Mouse (Mus musculus): ENCODE results near the gene Cep128. TPM values are rescaled to one million over a fixed set of nuclear protein-coding genes. Genes with fewer than 3 reads are reported as not detected.

Cep128 gene
- 3.9 and 4.0 TPM in 2 replicates for polyA plus RNA-seq (2015; fragmentation: Nextera tagmentation; extraction: Ambion mirVana)

DNA sequence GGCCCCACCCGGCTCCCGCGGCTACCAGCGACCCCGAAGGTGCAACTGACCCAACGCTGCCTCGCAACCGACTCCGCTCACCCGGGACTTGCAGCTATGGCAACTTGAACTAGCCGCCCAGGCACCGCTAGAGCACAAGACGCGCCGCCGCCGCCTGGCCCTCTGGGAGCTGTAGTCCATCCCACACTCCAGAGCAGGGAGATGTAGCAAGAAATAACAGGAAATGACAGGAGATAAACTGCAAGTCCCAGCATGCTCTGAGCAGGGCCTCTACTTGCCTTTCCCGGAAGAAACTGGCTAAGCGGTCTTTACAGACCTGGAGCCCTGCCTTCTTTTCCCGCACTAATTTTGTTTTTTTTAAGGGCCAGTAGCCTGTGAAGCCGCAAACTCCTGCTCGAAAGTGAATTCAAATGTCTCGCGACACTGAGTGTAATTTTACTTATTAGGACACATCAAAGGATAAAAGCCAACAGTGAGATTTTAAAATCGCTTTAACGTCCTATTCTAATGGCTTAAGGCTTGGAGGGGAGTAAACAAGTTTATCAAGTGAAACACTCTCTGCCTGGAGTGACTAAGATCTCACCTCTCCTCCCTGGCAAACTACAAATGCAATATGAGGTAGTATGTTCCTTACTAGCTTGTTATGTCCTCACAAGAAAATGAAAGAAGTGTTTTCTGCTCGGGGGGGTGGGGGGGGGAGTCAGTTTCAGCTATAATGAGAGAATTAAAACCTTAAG lies at the start of gene Cep128, which contains the start of gene Tshr:
Cep128 (minus strand) TSS at position 129 of the 737 bp plus-strand sequence.
Tshr (plus strand) TSS at position 283 of the 737 bp plus-strand sequence.
- Histone ChIP-seq H3K27me3 (replicated peaks) (no peaks in the 10 kb centered on the region), H3K36me3 (replicated peaks) (no peaks in the 10 kb centered on the region), H3K4me2 (peak within 1 kb of the TSS; percentile 97), H3K9me3 (no peaks in the 10 kb centered on the region), H3K9ac (peak within 1 kb of the TSS; percentile 49), H3K4me1 (peaks cover 5% of the 10 kb centered on the region), H3K4me3 (peak within 1 kb of the TSS; percentile 76), H3K27ac (0 out of 2 replicates have a peak within 1 kb of the TSS, but pooled peaks have one; percentile 21)
- WGBS = 1% methylated on average over 27 of the region's 27 CpGs
- peak; percentile 100 for ATAC-seq (replicated peaks)

DNA sequence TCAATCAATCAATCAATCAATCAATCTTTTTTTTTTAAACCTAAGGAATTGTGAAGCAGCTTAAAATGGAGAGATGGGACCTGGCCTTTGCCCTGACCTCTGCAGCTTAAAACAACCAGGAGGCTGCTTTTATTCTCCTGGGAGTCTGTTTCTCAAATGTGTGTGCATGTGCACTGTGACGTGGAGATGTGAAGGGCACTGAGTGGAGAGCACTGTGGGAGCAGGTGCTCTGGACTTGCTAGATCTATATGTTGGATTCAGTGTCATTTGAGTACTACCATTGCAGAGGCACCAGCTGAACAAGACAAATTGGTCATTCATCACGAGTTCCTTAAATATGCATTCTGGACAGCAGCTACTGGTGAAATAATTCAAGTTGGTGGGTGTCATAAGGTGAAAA lies 42.9 kb upstream of the Cep128 start:
- no peak for ATAC-seq (replicated peaks)
- no peak overlapping the region for H3K9ac ChIP-seq
- H3K36me3 ChIP-seq (replicated peaks) = no peaks in the 10 kb centered on the region
- no peaks in the 10 kb centered on the region for H3K4me1 ChIP-seq
- 58% methylated on average over 2 of the region's 2 CpGs for WGBS
- no peaks in the 10 kb centered on the region for H3K9me3 ChIP-seq
- H3K27me3 ChIP-seq (replicated peaks) = no peaks in the 10 kb centered on the region
- no peak overlapping the region for H3K27ac ChIP-seq
- no peak overlapping the region for H3K4me3 ChIP-seq
- H3K4me2 ChIP-seq = no peak overlapping the region

DNA sequence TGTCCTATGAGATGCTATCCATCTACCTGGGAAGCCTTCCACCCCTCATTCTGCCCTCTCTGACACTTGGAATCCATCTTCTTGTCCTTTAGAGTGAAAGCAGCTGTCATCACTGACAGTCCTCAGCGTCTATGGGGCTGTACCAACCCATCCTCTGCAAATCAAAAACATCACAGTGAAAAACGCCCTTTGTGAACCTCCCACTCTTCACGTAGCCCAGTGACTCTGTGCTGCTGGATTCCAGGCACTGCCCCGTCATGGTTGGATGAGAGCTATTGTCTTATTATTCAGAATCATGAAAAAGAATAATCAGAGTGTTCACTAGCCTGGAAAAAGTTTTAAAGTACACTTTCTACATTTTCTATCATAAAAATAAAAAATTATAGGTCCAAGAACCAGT lies 42.3 kb upstream of the Cep128 start:
- Histone ChIP-seq H3K9ac (no peak overlapping the region), H3K9me3 (no peaks in the 10 kb centered on the region), H3K4me3 (no peak overlapping the region), H3K4me1 (no peaks in the 10 kb centered on the region), H3K27me3 (replicated peaks) (no peaks in the 10 kb centered on the region), H3K27ac (no peak overlapping the region), H3K4me2 (no peak overlapping the region), H3K36me3 (replicated peaks) (no peaks in the 10 kb centered on the region)
- no peak for ATAC-seq (replicated peaks)
- 33% methylated on average over 4 of the region's 4 CpGs for WGBS

DNA sequence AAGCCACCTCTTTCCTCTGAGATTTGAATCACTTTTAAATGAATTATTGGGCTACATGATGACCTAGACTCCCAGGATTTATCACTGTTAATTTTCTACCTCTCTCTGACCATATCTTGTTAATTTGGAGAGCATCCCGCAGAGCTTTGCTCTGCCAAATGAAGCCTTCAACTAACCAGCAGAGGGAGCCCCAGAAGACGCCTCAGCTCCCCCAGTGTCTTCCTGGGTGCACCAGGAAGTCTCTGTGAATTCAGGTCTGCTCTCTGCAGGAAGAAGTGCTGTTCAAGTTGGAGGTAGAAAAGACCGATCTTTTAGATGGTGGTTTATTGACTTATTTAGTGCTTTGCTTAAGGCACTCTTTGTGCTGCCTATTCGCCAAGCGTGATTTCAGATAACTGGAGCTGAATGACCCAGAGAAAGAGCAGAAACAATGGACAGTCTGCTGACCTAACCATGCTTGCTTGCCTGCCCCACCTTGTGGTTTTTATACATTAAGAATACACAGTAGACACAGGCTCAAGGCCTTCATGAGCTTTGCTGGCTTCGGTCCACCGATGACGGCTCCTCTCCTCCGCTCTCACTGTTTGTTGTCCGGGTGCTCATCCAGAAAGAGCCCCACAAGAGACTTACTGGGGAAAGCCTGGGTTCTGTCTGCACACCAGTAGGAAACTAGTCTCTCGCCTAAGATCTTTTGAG lies 39.1 kb upstream of the Cep128 start:
- Histone ChIP-seq H3K9me3 (no peaks in the 10 kb centered on the region), H3K27me3 (replicated peaks) (no peaks in the 10 kb centered on the region), H3K4me1 (no peaks in the 10 kb centered on the region), H3K4me2 (no peak overlapping the region), H3K36me3 (replicated peaks) (no peaks in the 10 kb centered on the region), H3K9ac (no peak overlapping the region), H3K4me3 (no peak overlapping the region), H3K27ac (no peak overlapping the region)
- 0 out of 2 replicates have a peak, but pooled peaks have one; percentile 33 for ATAC-seq (replicated peaks)
- 69% methylated on average over 11 of the region's 11 CpGs for WGBS

DNA sequence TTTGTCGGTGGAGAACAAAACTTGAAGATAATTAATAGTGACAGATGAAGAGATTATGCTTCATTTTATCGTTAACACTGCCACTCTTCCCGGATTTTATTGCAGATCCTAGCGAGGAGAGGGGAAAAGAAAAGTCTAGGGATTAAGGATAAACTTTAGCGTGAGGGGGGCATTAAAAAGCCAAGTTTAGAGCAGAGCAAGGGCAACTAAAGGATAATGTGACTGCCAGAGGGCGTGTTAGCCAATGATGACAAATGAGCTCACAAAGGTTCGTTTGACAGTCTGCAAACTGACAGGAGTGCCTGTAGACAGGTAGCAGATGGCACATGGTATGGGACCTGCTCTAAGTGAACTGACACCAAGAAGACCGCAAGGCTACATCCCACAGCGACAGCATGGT lies 37.1 kb upstream of the Cep128 start:
- Histone ChIP-seq H3K4me2 (no peak overlapping the region), H3K27ac (no peak overlapping the region), H3K4me1 (no peaks in the 10 kb centered on the region), H3K36me3 (replicated peaks) (no peaks in the 10 kb centered on the region), H3K4me3 (no peak overlapping the region), H3K9me3 (no peaks in the 10 kb centered on the region), H3K9ac (no peak overlapping the region), H3K27me3 (replicated peaks) (no peaks in the 10 kb centered on the region)
- 47% methylated on average over 9 of the region's 9 CpGs for WGBS
- ATAC-seq (replicated peaks) = no peak

DNA sequence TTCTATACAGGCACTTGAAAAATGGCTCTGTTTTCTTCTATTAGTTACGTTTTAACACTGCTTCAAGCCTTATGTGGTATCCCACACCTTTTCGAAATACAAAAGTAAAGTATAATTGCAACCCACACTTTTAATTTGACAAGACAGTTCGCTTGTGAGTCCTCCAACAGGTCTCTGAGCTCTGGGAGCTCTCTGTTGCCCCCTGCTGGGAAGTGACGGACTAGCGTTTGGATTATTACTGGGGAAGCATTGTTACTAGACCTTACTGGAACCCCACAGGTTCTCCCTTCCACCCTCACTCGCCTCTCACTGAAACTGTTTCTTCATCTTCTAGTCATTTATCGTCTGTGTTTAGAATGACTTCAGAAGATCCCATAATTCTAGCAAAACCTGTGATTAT lies 34.6 kb upstream of the Cep128 start:
- Histone ChIP-seq H3K4me2 (no peak overlapping the region), H3K27ac (no peak overlapping the region), H3K9ac (no peak overlapping the region), H3K36me3 (replicated peaks) (no peaks in the 10 kb centered on the region), H3K4me1 (no peaks in the 10 kb centered on the region), H3K9me3 (no peaks in the 10 kb centered on the region), H3K4me3 (no peak overlapping the region), H3K27me3 (replicated peaks) (no peaks in the 10 kb centered on the region)
- WGBS = 51% methylated on average over 7 of the region's 7 CpGs
- no peak for ATAC-seq (replicated peaks)

DNA sequence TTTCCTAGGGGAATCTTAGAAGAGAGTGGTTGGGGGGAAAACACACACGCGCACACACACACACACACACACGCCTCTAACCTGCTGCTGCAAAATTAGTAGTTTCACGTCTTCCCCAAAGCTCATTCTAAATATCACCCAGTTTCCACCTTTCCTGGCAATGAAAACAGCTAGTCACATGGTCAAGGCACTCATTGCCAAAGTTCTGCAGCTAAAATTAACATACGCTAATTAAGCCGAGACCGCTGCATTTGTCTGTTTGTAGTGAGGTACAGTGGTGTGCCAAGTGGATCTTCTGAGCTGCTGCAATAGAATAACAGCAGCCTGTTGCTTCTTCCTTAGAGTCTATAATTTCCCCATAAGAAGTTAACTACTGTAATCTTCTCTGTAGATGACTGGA lies 32.6 kb upstream of the Cep128 start:
- peaks cover 12% of the 10 kb centered on the region for H3K4me1 ChIP-seq
- no peak overlapping the region for H3K4me2 ChIP-seq
- H3K9ac ChIP-seq = no peak overlapping the region
- no peaks in the 10 kb centered on the region for H3K9me3 ChIP-seq
- no peak overlapping the region for H3K4me3 ChIP-seq
- no peak for ATAC-seq (replicated peaks)
- H3K27ac ChIP-seq = no peak overlapping the region
- no peaks in the 10 kb centered on the region for H3K36me3 ChIP-seq (replicated peaks)
- no peaks in the 10 kb centered on the region for H3K27me3 ChIP-seq (replicated peaks)
- 84% methylated on average over 7 of the region's 7 CpGs for WGBS

DNA sequence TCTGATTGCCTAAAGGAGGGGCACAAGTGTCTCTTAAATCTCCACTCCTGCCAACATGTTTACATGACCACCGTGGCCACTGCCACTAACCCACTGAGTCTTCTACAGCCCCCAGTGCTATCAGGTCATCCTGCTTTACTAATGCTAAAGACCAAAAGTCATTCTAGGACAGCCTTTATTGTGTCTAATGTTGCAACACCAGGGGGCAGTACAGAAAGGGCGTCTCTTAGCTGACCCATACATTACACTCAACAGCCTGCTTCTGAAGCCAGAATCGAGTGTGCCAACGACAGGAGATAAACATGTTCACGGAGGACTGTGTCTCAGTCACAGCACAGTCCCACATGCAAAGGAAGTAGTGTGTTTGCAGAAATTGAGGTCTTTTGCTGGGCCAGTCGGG lies 30.9 kb upstream of the Cep128 start:
- Histone ChIP-seq H3K4me2 (no peak overlapping the region), H3K9ac (no peak overlapping the region), H3K27me3 (replicated peaks) (no peaks in the 10 kb centered on the region), H3K36me3 (replicated peaks) (no peaks in the 10 kb centered on the region), H3K27ac (no peak overlapping the region), H3K9me3 (no peaks in the 10 kb centered on the region), H3K4me1 (peaks cover 12% of the 10 kb centered on the region), H3K4me3 (no peak overlapping the region)
- 77% methylated on average over 6 of the region's 6 CpGs for WGBS
- ATAC-seq (replicated peaks) = no peak

DNA sequence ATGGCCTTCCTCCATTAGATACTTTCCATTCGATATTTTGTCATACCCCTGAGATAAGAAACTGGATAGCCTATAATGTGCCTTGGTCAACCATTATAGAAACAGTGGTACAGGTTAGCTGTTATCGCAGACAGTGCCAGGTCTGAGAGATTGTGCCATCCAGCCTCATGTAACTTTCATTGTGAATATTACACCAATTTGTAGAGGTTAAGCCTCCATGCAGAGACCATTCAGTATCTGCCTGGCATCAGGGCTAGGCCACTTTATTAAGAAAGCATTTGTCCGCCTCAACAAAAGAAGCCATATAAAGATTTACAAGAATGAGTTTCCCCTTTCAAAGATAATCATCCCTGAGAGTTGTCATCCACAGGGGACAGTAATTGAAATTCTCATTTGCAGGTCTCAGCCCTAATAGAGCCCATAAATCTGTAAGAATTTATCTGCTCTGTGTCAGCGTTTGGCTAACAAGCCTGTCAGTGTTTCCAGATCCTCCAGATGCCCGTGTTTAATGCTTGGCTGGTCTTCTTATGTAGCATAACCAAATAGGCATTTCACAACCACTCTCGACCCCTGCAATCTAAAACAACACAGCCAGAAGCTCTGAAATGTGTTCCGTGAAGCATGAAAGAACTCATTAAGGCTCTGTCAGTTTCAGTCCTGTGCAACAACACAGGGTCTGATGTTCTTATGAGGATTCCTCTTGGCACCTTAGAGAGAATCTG lies 28.4 kb upstream of the Cep128 start:
- H3K27ac ChIP-seq = 0 out of 2 replicates have a peak overlapping the region, but pooled peaks have one; percentile 21
- WGBS = 27% methylated on average over 7 of the region's 7 CpGs
- H3K9ac ChIP-seq = no peak overlapping the region
- peak; percentile 66 for ATAC-seq (replicated peaks)
- H3K4me3 ChIP-seq = no peak overlapping the region
- H3K36me3 ChIP-seq (replicated peaks) = no peaks in the 10 kb centered on the region
- no peaks in the 10 kb centered on the region for H3K9me3 ChIP-seq
- no peak overlapping the region for H3K4me2 ChIP-seq
- H3K4me1 ChIP-seq = peaks cover 12% of the 10 kb centered on the region
- peaks cover 4% of the 10 kb centered on the region; the same call in 1 of the 2 replicates for H3K27me3 ChIP-seq (replicated peaks)

DNA sequence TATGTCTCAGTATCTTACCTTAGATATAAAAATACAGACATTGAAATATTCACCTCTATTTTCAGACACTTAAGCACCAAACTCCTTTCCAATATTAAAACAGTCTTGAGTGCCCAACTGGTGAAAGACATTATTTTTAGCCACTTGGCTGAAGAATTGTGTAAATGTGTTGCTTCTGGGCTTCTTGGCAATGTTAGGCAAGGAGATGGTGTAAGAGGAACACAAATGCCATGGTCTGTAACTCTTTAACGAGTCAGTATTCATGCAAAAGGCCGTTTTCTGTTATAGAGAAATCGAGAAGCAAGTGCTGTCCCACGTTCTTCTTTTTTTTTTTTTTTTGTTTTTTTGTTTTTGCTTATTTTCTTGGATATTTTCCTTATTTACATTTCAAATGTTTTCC lies 26.1 kb upstream of the Cep128 start:
- Histone ChIP-seq H3K4me2 (no peak overlapping the region), H3K4me3 (no peak overlapping the region), H3K9me3 (no peaks in the 10 kb centered on the region), H3K36me3 (replicated peaks) (no peaks in the 10 kb centered on the region), H3K9ac (no peak overlapping the region), H3K4me1 (peaks cover 12% of the 10 kb centered on the region), H3K27me3 (replicated peaks) (peaks cover 4% of the 10 kb centered on the region; the same call in 1 of the 2 replicates), H3K27ac (no peak overlapping the region)
- WGBS = 87% methylated on average over 4 of the region's 4 CpGs
- no peak for ATAC-seq (replicated peaks)

DNA sequence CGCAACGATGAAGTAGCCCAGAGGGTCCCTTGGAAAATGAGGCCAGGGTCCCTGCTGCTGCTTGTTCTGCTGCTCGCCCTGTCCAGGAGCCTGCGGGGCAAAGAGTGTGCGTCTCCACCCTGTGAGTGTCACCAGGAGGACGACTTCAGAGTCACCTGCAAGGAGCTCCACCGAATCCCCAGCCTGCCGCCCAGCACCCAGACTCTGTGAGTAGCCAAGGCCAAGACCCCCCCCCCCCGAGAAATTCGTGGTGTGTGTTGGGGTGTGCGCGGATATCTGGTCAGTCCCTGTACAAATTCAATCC lies 16.8 kb upstream of the Cep128 start:
- no peak overlapping the region for H3K27ac ChIP-seq
- H3K27me3 ChIP-seq (replicated peaks) = peaks cover 26% of the 10 kb centered on the region
- H3K9me3 ChIP-seq = no peaks in the 10 kb centered on the region
- peak overlapping the region; percentile 92 for H3K4me2 ChIP-seq
- H3K4me3 ChIP-seq = peak overlapping the region; percentile 48
- no peak; the same call in 1 of the 2 replicates for ATAC-seq (replicated peaks)
- H3K36me3 ChIP-seq (replicated peaks) = no peaks in the 10 kb centered on the region
- peak overlapping the region; percentile 5 for H3K9ac ChIP-seq
- H3K4me1 ChIP-seq = peaks cover 9% of the 10 kb centered on the region
- 6% methylated on average over 12 of the region's 12 CpGs for WGBS
